Mouse (Mus musculus): ENCODE measurements around the gene Scarf1.

DNA sequence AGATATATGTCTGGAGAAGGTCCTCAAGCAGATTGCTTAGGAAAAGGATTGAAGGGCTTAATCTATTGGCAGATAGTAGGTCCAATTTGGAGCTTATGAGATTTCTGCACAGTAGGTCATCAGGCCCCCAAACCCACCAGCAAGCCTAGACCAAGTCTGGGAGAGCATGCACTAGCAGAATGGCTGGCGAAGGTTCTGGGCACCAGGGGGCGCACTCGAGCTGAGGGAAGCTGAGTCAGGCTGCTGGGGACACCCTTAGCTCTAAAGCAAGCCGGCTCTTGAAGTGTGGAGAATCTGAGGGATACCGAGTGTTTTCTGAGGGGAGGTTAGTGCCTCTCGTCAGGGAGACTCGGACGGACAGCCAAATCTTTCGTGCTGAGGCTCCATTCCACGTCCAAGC is 17.0 kb downstream of the Scarf1 start:
- TF ChIP-seq CTCF (conservative IDR thresholded peaks at IDR 0.05; ENCODE audit: low read length) (peak; percentile 97), POU5F1 (IDR thresholded peaks at IDR 0.05; ENCODE audit: borderline replicate concordance, low read length) (no peak)

All from E14TG2a.4 (cell line).